Mouse (Mus musculus): ENCODE measurements around the gene Ino80d.

Gene Ino80d

GRCm38 (mm10) chr1:63107614-63108327, 6.7 kb downstream of the Ino80d start:
- peak; percentile 40 for DNase-seq (ENCODE audit: low spot score)

GRCm38 (mm10) chr1:63102758-63103451, 11.6 kb downstream of the Ino80d start:
- DNase-seq (ENCODE audit: low spot score) = no peak

GRCm38 (mm10) chr1:63100196-63100595, 14.3 kb downstream of the Ino80d start:
- no peak for DNase-seq (ENCODE audit: low spot score)

GRCm38 (mm10) chr1:63098831-63099230, 15.6 kb downstream of the Ino80d start:
- no peak for DNase-seq (ENCODE audit: low spot score)

GRCm38 (mm10) chr1:63096071-63096470, 18.4 kb downstream of the Ino80d start:
- no peak for DNase-seq (ENCODE audit: low spot score)

GRCm38 (mm10) chr1:63089795-63090194, 24.7 kb downstream of the Ino80d start:
- no peak for DNase-seq (ENCODE audit: low spot score)

- no peak for DNase-seq (ENCODE audit: low spot score)
Measured at GRCm38 (mm10) chr1:63088614-63089013, 25.9 kb downstream of the Ino80d start.

GRCm38 (mm10) chr1:63080277-63080676, 34.2 kb downstream of the Ino80d start:
- no peak for DNase-seq (ENCODE audit: low spot score)

GRCm38 (mm10) chr1:63076383-63076782, 38.1 kb downstream of the Ino80d start:
- no peak for DNase-seq (ENCODE audit: low spot score)

GRCm38 (mm10) chr1:63071379-63071778, 43.1 kb downstream of the Ino80d start:
- no peak for DNase-seq (ENCODE audit: low spot score)

GRCm38 (mm10) chr1:63058361-63058760, 56.1 kb downstream of the Ino80d start:
- no peak for DNase-seq (ENCODE audit: low spot score)

GRCm38 (mm10) chr1:63057849-63058248, 56.6 kb downstream of the Ino80d start:
- DNase-seq (ENCODE audit: low spot score) = no peak

- no peak for DNase-seq (ENCODE audit: low spot score)
Measured at GRCm38 (mm10) chr1:63057318-63057717, 57.1 kb downstream of the Ino80d start.

GRCm38 (mm10) chr1:63055386-63055785, 59.1 kb downstream of the Ino80d start:
- DNase-seq (ENCODE audit: low spot score) = no peak

- no peak for DNase-seq (ENCODE audit: low spot score)
Measured at GRCm38 (mm10) chr1:63050866-63051265, 63.6 kb downstream of the Ino80d start.

- no peak for DNase-seq (ENCODE audit: low spot score)
Measured at GRCm38 (mm10) chr1:63049977-63050376, 64.5 kb downstream of the Ino80d start.

GRCm38 (mm10) chr1:63047983-63048382, 66.5 kb downstream of the Ino80d start:
- no peak for DNase-seq (ENCODE audit: low spot score)

GRCm38 (mm10) chr1:63032929-63033328, 81.5 kb downstream of the Ino80d start:
- DNase-seq (ENCODE audit: low spot score) = no peak

GRCm38 (mm10) chr1:63019916-63020315, 94.6 kb downstream of the Ino80d start:
- no peak for DNase-seq (ENCODE audit: low spot score)

- no peak for DNase-seq (ENCODE audit: low spot score)
Measured at GRCm38 (mm10) chr1:63005013-63005646, 109.3 kb downstream of the Ino80d start.

GRCm38 (mm10) chr1:63001874-63002273, 112.6 kb downstream of the Ino80d start:
- DNase-seq (ENCODE audit: low spot score) = no peak

- DNase-seq (ENCODE audit: low spot score) = no peak
Measured at GRCm38 (mm10) chr1:62993348-62993747, 121.1 kb downstream of the Ino80d start.

- no peak for DNase-seq (ENCODE audit: low spot score)
Measured at GRCm38 (mm10) chr1:62992648-62993047, 121.8 kb downstream of the Ino80d start.
